Mouse (Mus musculus): ENCODE data around the gene Psap. TPM values are rescaled to one million over a fixed set of nuclear protein-coding genes. Genes with fewer than 3 reads are reported as not detected.
"Not testable (repeated sequence)": the region's sequence is repeated elsewhere in the genome, so short reads cannot be mapped to it uniquely, and the experiment has no call there.

Gene Psap
- polyA plus RNA-seq, 1 experiment from 2014 or later: 223 TPM

GRCm38 (mm10) chr10:60245041-60245440 lies 32.4 kb upstream of the Psap start:
- no peaks in the 10 kb centered on the region for H3K27me3 ChIP-seq (replicated peaks; ENCODE audit: control insufficient read depth, insufficient read depth, low read length)
- no peaks in the 10 kb centered on the region for H3K4me1 ChIP-seq (replicated peaks; ENCODE audit: control insufficient read depth, insufficient read depth, low read length)
- no peak overlapping the region for H3K4me3 ChIP-seq (replicated peaks; ENCODE audit: low read length)
- no peaks in the 10 kb centered on the region for H3K9me3 ChIP-seq (ENCODE audit: control insufficient read depth, low read length)
- no peak overlapping the region for H3K9ac ChIP-seq (replicated peaks; ENCODE audit: low read depth, low read length)
- peak; percentile 78 for ATAC-seq
- 1% methylated on average over 8 of the region's 8 CpGs for WGBS
- no peak overlapping the region for H3K27ac ChIP-seq (ENCODE audit: low read length)
- H3K4me2 ChIP-seq (ENCODE audit: low read length): no peak overlapping the region
- H3K36me3 ChIP-seq (ENCODE audit: control insufficient read depth, insufficient read depth): no peaks in the 10 kb centered on the region

GRCm38 (mm10) chr10:60245635-60246034 lies 31.8 kb upstream of the Psap start:
- Histone ChIP-seq H3K27me3 (replicated peaks; ENCODE audit: control insufficient read depth, insufficient read depth, low read length) (no peaks in the 10 kb centered on the region), H3K4me1 (replicated peaks; ENCODE audit: control insufficient read depth, insufficient read depth, low read length) (no peaks in the 10 kb centered on the region), H3K9ac (replicated peaks; ENCODE audit: low read depth, low read length) (no peak overlapping the region), H3K4me2 (ENCODE audit: low read length) (no peak overlapping the region), H3K36me3 (ENCODE audit: control insufficient read depth, insufficient read depth) (no peaks in the 10 kb centered on the region), H3K4me3 (replicated peaks; ENCODE audit: low read length) (no peak overlapping the region), H3K9me3 (ENCODE audit: control insufficient read depth, low read length) (no peaks in the 10 kb centered on the region), H3K27ac (ENCODE audit: low read length) (no peak overlapping the region)
- 77% methylated on average over 7 of the region's 7 CpGs for WGBS
- ATAC-seq: no peak

- WGBS: 37% methylated on average over 5 of the region's 5 CpGs
- no peak overlapping the region for H3K27ac ChIP-seq (ENCODE audit: low read length)
- no peak overlapping the region for H3K4me2 ChIP-seq (ENCODE audit: low read length)
- no peaks in the 10 kb centered on the region for H3K27me3 ChIP-seq (replicated peaks; ENCODE audit: control insufficient read depth, insufficient read depth, low read length)
- no peaks in the 10 kb centered on the region for H3K9me3 ChIP-seq (ENCODE audit: control insufficient read depth, low read length)
- no peak for ATAC-seq
- H3K36me3 ChIP-seq (ENCODE audit: control insufficient read depth, insufficient read depth): no peaks in the 10 kb centered on the region
- H3K4me3 ChIP-seq (replicated peaks; ENCODE audit: low read length): no peak overlapping the region
- H3K4me1 ChIP-seq (replicated peaks; ENCODE audit: control insufficient read depth, insufficient read depth, low read length): no peaks in the 10 kb centered on the region
- no peak overlapping the region for H3K9ac ChIP-seq (replicated peaks; ENCODE audit: low read depth, low read length)
Measured at GRCm38 (mm10) chr10:60246519-60246918, 30.9 kb upstream of the Psap start.

- not testable (repeated sequence) for H3K9me3 ChIP-seq (ENCODE audit: control insufficient read depth, low read length); H3K27ac ChIP-seq (ENCODE audit: low read length); H3K36me3 ChIP-seq (ENCODE audit: control insufficient read depth, insufficient read depth); ATAC-seq; H3K9ac ChIP-seq (replicated peaks; ENCODE audit: low read depth, low read length); H3K4me2 ChIP-seq (ENCODE audit: low read length); H3K4me1 ChIP-seq (replicated peaks; ENCODE audit: control insufficient read depth, insufficient read depth, low read length); H3K4me3 ChIP-seq (replicated peaks; ENCODE audit: low read length); H3K27me3 ChIP-seq (replicated peaks; ENCODE audit: control insufficient read depth, insufficient read depth, low read length)
- 85% methylated on average over 3 of the region's 3 CpGs for WGBS
Measured at GRCm38 (mm10) chr10:60248345-60248744, 29.1 kb upstream of the Psap start.

- Histone ChIP-seq H3K9me3 (ENCODE audit: control insufficient read depth, low read length) (no peaks in the 10 kb centered on the region), H3K4me3 (replicated peaks; ENCODE audit: low read length) (no peak overlapping the region), H3K36me3 (ENCODE audit: control insufficient read depth, insufficient read depth) (no peaks in the 10 kb centered on the region), H3K27me3 (replicated peaks; ENCODE audit: control insufficient read depth, insufficient read depth, low read length) (no peaks in the 10 kb centered on the region), H3K27ac (ENCODE audit: low read length) (no peak overlapping the region), H3K9ac (replicated peaks; ENCODE audit: low read depth, low read length) (no peak overlapping the region), H3K4me1 (replicated peaks; ENCODE audit: control insufficient read depth, insufficient read depth, low read length) (no peaks in the 10 kb centered on the region), H3K4me2 (ENCODE audit: low read length) (no peak overlapping the region)
- no peak for ATAC-seq
- 78% methylated on average over 13 of the region's 13 CpGs for WGBS
Measured at GRCm38 (mm10) chr10:60250426-60250965, 26.9 kb upstream of the Psap start.

GRCm38 (mm10) chr10:60252187-60252586 lies 25.2 kb upstream of the Psap start:
- Histone ChIP-seq H3K4me3 (replicated peaks; ENCODE audit: low read length) (no peak overlapping the region), H3K9ac (replicated peaks; ENCODE audit: low read depth, low read length) (no peak overlapping the region), H3K27ac (ENCODE audit: low read length) (no peak overlapping the region), H3K4me2 (ENCODE audit: low read length) (no peak overlapping the region), H3K9me3 (ENCODE audit: control insufficient read depth, low read length) (no peaks in the 10 kb centered on the region), H3K36me3 (ENCODE audit: control insufficient read depth, insufficient read depth) (no peaks in the 10 kb centered on the region), H3K4me1 (replicated peaks; ENCODE audit: control insufficient read depth, insufficient read depth, low read length) (no peaks in the 10 kb centered on the region), H3K27me3 (replicated peaks; ENCODE audit: control insufficient read depth, insufficient read depth, low read length) (no peaks in the 10 kb centered on the region)
- WGBS: 72% methylated on average over 4 of the region's 4 CpGs
- ATAC-seq: no peak

GRCm38 (mm10) chr10:60252606-60253005 lies 24.8 kb upstream of the Psap start:
- WGBS: 83% methylated on average over 4 of the region's 4 CpGs
- ATAC-seq: no peak
- no peaks in the 10 kb centered on the region for H3K36me3 ChIP-seq (ENCODE audit: control insufficient read depth, insufficient read depth)
- H3K4me2 ChIP-seq (ENCODE audit: low read length): no peak overlapping the region
- H3K4me1 ChIP-seq (replicated peaks; ENCODE audit: control insufficient read depth, insufficient read depth, low read length): no peaks in the 10 kb centered on the region
- no peak overlapping the region for H3K4me3 ChIP-seq (replicated peaks; ENCODE audit: low read length)
- H3K9me3 ChIP-seq (ENCODE audit: control insufficient read depth, low read length): no peaks in the 10 kb centered on the region
- no peaks in the 10 kb centered on the region for H3K27me3 ChIP-seq (replicated peaks; ENCODE audit: control insufficient read depth, insufficient read depth, low read length)
- H3K27ac ChIP-seq (ENCODE audit: low read length): no peak overlapping the region
- H3K9ac ChIP-seq (replicated peaks; ENCODE audit: low read depth, low read length): no peak overlapping the region

- no peaks in the 10 kb centered on the region for H3K27me3 ChIP-seq (replicated peaks; ENCODE audit: control insufficient read depth, insufficient read depth, low read length)
- no peaks in the 10 kb centered on the region for H3K9me3 ChIP-seq (ENCODE audit: control insufficient read depth, low read length)
- no peak for ATAC-seq
- H3K27ac ChIP-seq (ENCODE audit: low read length): no peak overlapping the region
- 94% methylated on average over 6 of the region's 6 CpGs for WGBS
- H3K36me3 ChIP-seq (ENCODE audit: control insufficient read depth, insufficient read depth): no peaks in the 10 kb centered on the region
- H3K4me1 ChIP-seq (replicated peaks; ENCODE audit: control insufficient read depth, insufficient read depth, low read length): no peaks in the 10 kb centered on the region
- H3K9ac ChIP-seq (replicated peaks; ENCODE audit: low read depth, low read length): no peak overlapping the region
- H3K4me2 ChIP-seq (ENCODE audit: low read length): no peak overlapping the region
- H3K4me3 ChIP-seq (replicated peaks; ENCODE audit: low read length): no peak overlapping the region
Measured at GRCm38 (mm10) chr10:60256088-60256487, 21.3 kb upstream of the Psap start.

GRCm38 (mm10) chr10:60257261-60257825 lies 20.1 kb upstream of the Psap start:
- Histone ChIP-seq H3K9ac (replicated peaks; ENCODE audit: low read depth, low read length) (no peak overlapping the region), H3K27ac (ENCODE audit: low read length) (no peak overlapping the region), H3K4me2 (ENCODE audit: low read length) (no peak overlapping the region), H3K36me3 (ENCODE audit: control insufficient read depth, insufficient read depth) (no peaks in the 10 kb centered on the region), H3K27me3 (replicated peaks; ENCODE audit: control insufficient read depth, insufficient read depth, low read length) (no peaks in the 10 kb centered on the region), H3K9me3 (ENCODE audit: control insufficient read depth, low read length) (no peaks in the 10 kb centered on the region), H3K4me3 (replicated peaks; ENCODE audit: low read length) (no peak overlapping the region), H3K4me1 (replicated peaks; ENCODE audit: control insufficient read depth, insufficient read depth, low read length) (peaks cover 4% of the 10 kb centered on the region)
- ATAC-seq: no peak
- 49% methylated on average over 16 of the region's 16 CpGs for WGBS
